Mouse (Mus musculus) small intestine, adult 2 months (tissue): ENCODE measurements around the gene Ints1. TPM values are rescaled to one million over a fixed set of nuclear protein-coding genes. Genes with fewer than 3 reads are reported as not detected.

ENCODE experiments used
- H3K27ac ChIP-seq: fragments of 200-500 bp; 2 replicates; pipeline ENCODE4 v1.5.1; 2012; ENCODE audit warnings: low read depth, low read length, control low read depth, inconsistent platforms; ENCODE audit not compliant: insufficient read depth
- H3K27me3 ChIP-seq: fragments of 200-500 bp; 2 replicates; pipeline ENCODE4 v1.6.1; 2012; ENCODE audit warnings: mild to moderate bottlenecking, moderate library complexity, low read length, inconsistent platforms; ENCODE audit not compliant: control insufficient read depth, insufficient read depth
- H3K36me3 ChIP-seq: fragments of 200-500 bp; 2 replicates; pipeline ENCODE4 v1.6.1; 2012; ENCODE audit warnings: mild to moderate bottlenecking, low read length, control low read depth, inconsistent platforms; ENCODE audit not compliant: control insufficient read depth, insufficient read depth
- H3K4me1 ChIP-seq: fragments of 200-500 bp; 2 replicates; pipeline ENCODE4 v1.6.1; 2012; ENCODE audit warnings: low read length, inconsistent platforms, mixed read lengths; ENCODE audit not compliant: control insufficient read depth, insufficient read depth, insufficient read length
- H3K4me3 ChIP-seq: fragments of 200-500 bp; 2 replicates; pipeline ENCODE4 v1.5.1; 2012; ENCODE audit warnings: low read depth, mild to moderate bottlenecking, control low read depth, inconsistent platforms, low read length, moderate library complexity
- CTCF ChIP-seq: fragments of 200-500 bp; IDR thresholded peaks from 2 replicates; pipeline ENCODE4 v1.5.1; 2012; ENCODE audit warnings: low read depth, mild to moderate bottlenecking, control low read depth, inconsistent platforms, low read length, moderate library complexity, mixed read lengths; ENCODE audit not compliant: insufficient replicate concordance, insufficient read length; ENCODE audit errors: extremely low read depth
- POLR2A ChIP-seq: fragments of 200-500 bp; IDR thresholded peaks from 2 replicates; pipeline ENCODE4 v1.6.1; 2012; ENCODE audit warnings: low read depth, mild to moderate bottlenecking, control low read depth, inconsistent platforms, low read length, moderate library complexity
- WGBS: fragments of 180-500 bp; shearing (Covaris S2); methylation state at CpG from one replicate; pipeline ENCODE4 v1.1.7; 2018; 5-methylcytosine and 5-hydroxymethylcytosine counted together
- polyA plus RNA-seq: library from polyadenylated mRNA; depleted of rRNA; stranded (reverse); fragments of >200 nt; gene quantifications from 2 replicates; pipeline ENCODE4 v1.2.3, GENCODE M21; 2012

Gene Ints1
- polyA plus RNA-seq, 1 experiment: 86.6 TPM

- no peak overlapping the region for H3K4me3 ChIP-seq
- H3K27me3 ChIP-seq: no peaks in the 10 kb centered on the region
- H3K27ac ChIP-seq: no peak overlapping the region
- peaks cover 58% of the 10 kb centered on the region for H3K36me3 ChIP-seq
- WGBS: 85% methylated on average over 8 of the region's 8 CpGs
- no peak for TF ChIP-seq POLR2A
- no peak for TF ChIP-seq CTCF
- peaks cover 21% of the 10 kb centered on the region for H3K4me1 ChIP-seq
Measured at GRCm38 (mm10) chr5:139805924-139806323, 30.4 kb upstream of the Ints1 start.

GRCm38 (mm10) chr5:139804573-139805111, 29.2 kb upstream of the Ints1 start:
- peak overlapping the region; percentile 90 for H3K27ac ChIP-seq
- 46% methylated on average over 11 of the region's 11 CpGs for WGBS

DNA sequence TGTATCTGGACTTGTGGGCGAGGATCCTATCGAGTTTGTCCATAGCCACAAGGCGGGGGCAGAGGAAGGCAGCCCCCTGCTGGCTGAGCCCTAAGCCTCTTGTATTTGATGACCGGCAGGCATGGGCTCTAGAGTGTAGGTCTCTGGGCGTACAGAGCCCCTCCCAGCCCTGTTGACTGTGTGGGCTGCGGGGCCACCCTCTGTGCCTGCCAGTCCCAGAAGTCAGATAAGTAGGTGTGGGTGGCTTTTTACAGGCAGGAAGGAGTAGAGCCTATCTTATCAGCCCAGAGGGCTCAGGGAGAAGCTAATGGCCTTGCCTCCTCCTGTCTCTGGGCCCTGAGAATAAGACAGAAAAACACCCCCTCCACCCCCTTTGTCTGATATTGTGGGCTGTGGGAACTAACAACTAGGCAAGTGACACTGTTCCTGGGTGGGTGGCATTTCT, 28.7 kb upstream of the Ints1 start:
- 21% methylated on average over 6 of the region's 6 CpGs for WGBS
- H3K4me3 ChIP-seq: no peak overlapping the region
- peaks cover 66% of the 10 kb centered on the region for H3K36me3 ChIP-seq
- peaks cover 21% of the 10 kb centered on the region for H3K4me1 ChIP-seq
- H3K27me3 ChIP-seq: no peaks in the 10 kb centered on the region
- peak overlapping the region; percentile 90 for H3K27ac ChIP-seq
- TF ChIP-seq POLR2A (no peak), CTCF (peak; percentile 4; the same call in 1 of the 2 replicates)

More at GRCm38 (mm10) chr5:139804573-139805111, 29.2 kb upstream of the Ints1 start:
- no peak overlapping the region for H3K4me3 ChIP-seq
- no peaks in the 10 kb centered on the region for H3K27me3 ChIP-seq
- H3K4me1 ChIP-seq: peaks cover 21% of the 10 kb centered on the region
- TF ChIP-seq POLR2A (no peak), CTCF (no peak)
- H3K36me3 ChIP-seq: peaks cover 64% of the 10 kb centered on the region

GRCm38 (mm10) chr5:139803601-139804102, 28.2 kb upstream of the Ints1 start:
- Histone ChIP-seq H3K4me1 (peaks cover 21% of the 10 kb centered on the region), H3K27ac (peak overlapping the region; percentile 90), H3K36me3 (peaks cover 69% of the 10 kb centered on the region), H3K4me3 (no peak overlapping the region), H3K27me3 (no peaks in the 10 kb centered on the region)
- TF ChIP-seq POLR2A (no peak; the same call in 1 of the 2 replicates), CTCF (peak; percentile 53; the same call in 1 of the 2 replicates)
- WGBS: 13% methylated on average over 12 of the region's 12 CpGs

GRCm38 (mm10) chr5:139803165-139803564, 27.7 kb upstream of the Ints1 start:
- Histone ChIP-seq H3K4me3 (no peak overlapping the region), H3K36me3 (peaks cover 67% of the 10 kb centered on the region), H3K4me1 (peaks cover 21% of the 10 kb centered on the region), H3K27ac (no peak overlapping the region), H3K27me3 (no peaks in the 10 kb centered on the region)
- 58% methylated on average over 8 of the region's 8 CpGs for WGBS
- TF ChIP-seq CTCF (no peak), POLR2A (no peak)

DNA sequence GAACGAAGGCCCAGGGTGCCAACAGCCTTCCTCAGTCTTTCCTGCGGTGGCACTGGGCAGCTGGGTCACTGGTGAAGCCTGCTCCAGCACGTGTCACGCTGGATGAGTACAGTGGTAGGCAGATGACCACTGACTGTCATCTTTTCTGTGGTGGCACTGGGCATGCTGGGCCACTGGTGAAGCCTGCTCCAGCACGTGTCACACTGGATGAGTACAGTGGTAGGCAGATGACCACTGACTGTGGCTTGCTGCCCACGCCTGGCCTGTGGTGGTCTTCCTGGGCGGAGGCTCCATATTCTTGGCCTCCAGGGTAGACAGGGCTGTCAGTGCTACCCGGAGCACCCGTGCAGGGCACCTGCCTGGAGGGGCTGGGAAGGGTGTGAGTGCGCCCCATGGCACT, 26.4 kb upstream of the Ints1 start:
- Histone ChIP-seq H3K4me3 (no peak overlapping the region), H3K36me3 (peaks cover 55% of the 10 kb centered on the region), H3K4me1 (peaks cover 32% of the 10 kb centered on the region), H3K27me3 (no peaks in the 10 kb centered on the region), H3K27ac (no peak overlapping the region)
- WGBS: 89% methylated on average over 10 of the region's 10 CpGs
- TF ChIP-seq POLR2A: no peak
- no peak for TF ChIP-seq CTCF

GRCm38 (mm10) chr5:139801231-139801630, 25.8 kb upstream of the Ints1 start:
- Histone ChIP-seq H3K36me3 (peaks cover 49% of the 10 kb centered on the region), H3K27ac (no peak overlapping the region), H3K4me3 (no peak overlapping the region), H3K4me1 (peaks cover 37% of the 10 kb centered on the region), H3K27me3 (no peaks in the 10 kb centered on the region)
- 93% methylated on average over 8 of the region's 8 CpGs for WGBS
- TF ChIP-seq POLR2A (no peak), CTCF (no peak)
